Mouse (Mus musculus) intestine, embryonic 16.5 days (tissue): ENCODE measurements around the gene Lin9. TPM values are rescaled to one million over a fixed set of nuclear protein-coding genes. Genes with fewer than 3 reads are reported as not detected.
A peak's percentile ranks its signal among the peaks of the same experiment; 100 is the strongest.
"Not testable (repeated sequence)": the region's sequence is repeated elsewhere in the genome, so short reads cannot be mapped to it uniquely, and the experiment has no call there.

Source experiments
- ATAC-seq: fragments of 200-750 bp; cut with Nextera tagmentation; 2 replicates; pipeline ENCODE4 v1.8.0; 2017; ENCODE audit warnings: moderate TSS enrichment, moderate library complexity
- H3K27ac ChIP-seq: fragments of 300-500 bp; sonication (generic); 2 replicates; pipeline ENCODE4 v1.5.1; 2014; ENCODE audit warnings: mild to moderate bottlenecking, low read length
- H3K27me3 ChIP-seq: fragments of 300-500 bp; sonication (generic); replicated peaks from 2 replicates; pipeline ENCODE4 v1.6.1; 2014; ENCODE audit warnings: low read length, control low read depth, mixed read lengths; ENCODE audit not compliant: control insufficient read depth, insufficient read depth
- H3K36me3 ChIP-seq: fragments of 300-500 bp; sonication (generic); 2 replicates; pipeline ENCODE4 v1.6.1; 2014; ENCODE audit warnings: low read length, control low read depth; ENCODE audit not compliant: control insufficient read depth, insufficient read depth
- H3K4me1 ChIP-seq: fragments of 300-500 bp; sonication (generic); 2 replicates; pipeline ENCODE4 v1.6.1; 2014; ENCODE audit warnings: low read length, control low read depth, mixed read lengths; ENCODE audit not compliant: control insufficient read depth, insufficient read depth
- H3K4me2 ChIP-seq: fragments of 300-500 bp; sonication (generic); 2 replicates; pipeline ENCODE4 v1.6.1; 2014; ENCODE audit warnings: low read depth, low read length, control low read depth
- H3K4me3 ChIP-seq: fragments of 300-500 bp; sonication (generic); 2 replicates; pipeline ENCODE4 v1.5.1; 2014; ENCODE audit warnings: mild to moderate bottlenecking, low read length
- H3K9ac ChIP-seq: fragments of 300-500 bp; sonication (generic); 2 replicates; pipeline ENCODE4 v1.6.1; 2014; ENCODE audit warnings: low read depth, low read length
- H3K9me3 ChIP-seq: fragments of 300-500 bp; sonication (generic); 2 replicates; pipeline ENCODE4 v1.6.1; 2016; ENCODE audit warnings: low read length, control low read depth; ENCODE audit not compliant: control insufficient read depth
- WGBS: fragments of 180-500 bp; shearing (Covaris S2); extraction: QIAGEN DNeasy Blood & Tissue Kit; methylation state at CpG from one replicate; pipeline ENCODE4 v1.1.7; 2014; 5-methylcytosine and 5-hydroxymethylcytosine counted together
- polyA plus RNA-seq: library from polyadenylated mRNA; unstranded; fragments of >200 nt; fragmentation: Nextera tagmentation; extraction: Ambion mirVana; gene quantifications from 2 replicates; pipeline ENCODE4 v1.2.1, GENCODE M21; 2015

The Lin9 gene
- polyA plus RNA-seq, 1 experiment from 2014 or later: 13.1 TPM

DNA sequence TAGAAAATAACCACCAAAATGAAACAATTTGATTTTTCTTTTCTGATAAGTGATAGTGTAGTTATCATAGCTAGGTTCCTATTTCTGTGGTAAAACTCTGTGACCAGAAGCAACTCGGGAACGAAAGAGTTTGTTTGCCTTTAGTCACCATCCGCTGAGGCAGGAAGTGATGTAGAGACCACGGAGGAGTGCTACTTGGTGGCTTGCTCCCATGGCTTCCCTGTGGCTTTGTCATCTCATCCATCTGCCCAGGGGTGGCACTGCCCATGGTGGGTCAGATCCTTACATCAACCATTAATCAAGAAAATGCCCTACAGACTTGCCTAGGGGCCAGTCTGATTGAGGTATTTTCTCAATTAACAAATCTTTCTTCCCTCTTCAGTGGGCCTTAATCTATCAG, 18.6 kb upstream of the Lin9 start:
- no peak overlapping the region for H3K9ac ChIP-seq
- no peaks in the 10 kb centered on the region for H3K4me1 ChIP-seq
- H3K4me3 ChIP-seq: no peak overlapping the region
- H3K27me3 ChIP-seq: no peaks in the 10 kb centered on the region
- no peak overlapping the region for H3K27ac ChIP-seq
- H3K4me2 ChIP-seq: no peak overlapping the region
- H3K9me3 ChIP-seq: peaks cover 5% of the 10 kb centered on the region; the same call in 1 of the 2 replicates
- WGBS: 87% methylated on average over 4 of the region's 4 CpGs
- ATAC-seq: no peak
- H3K36me3 ChIP-seq: no peaks in the 10 kb centered on the region

DNA sequence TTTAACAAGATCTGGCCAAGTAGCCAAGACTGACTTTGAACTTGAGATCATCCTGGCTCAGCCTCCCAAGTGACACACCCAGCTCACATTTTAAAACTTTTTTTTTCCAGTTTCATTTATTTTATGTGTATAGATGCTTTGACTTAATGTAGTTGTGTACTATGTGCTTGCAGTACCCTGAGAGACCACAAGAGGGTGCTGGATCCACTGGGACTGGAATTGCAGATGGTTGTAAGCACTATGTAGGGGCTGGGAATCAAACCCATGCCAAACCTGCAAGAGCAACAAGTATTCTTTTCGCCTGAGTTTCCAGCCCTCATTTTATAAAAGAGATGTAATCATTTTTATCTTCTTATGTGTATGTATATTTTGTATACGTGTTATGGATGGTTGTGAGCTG, 17.0 kb upstream of the Lin9 start:
- 93% methylated on average over 2 of the region's 2 CpGs for WGBS
- H3K4me2 ChIP-seq: no peak overlapping the region
- H3K9me3 ChIP-seq: peaks cover 5% of the 10 kb centered on the region; the same call in 1 of the 2 replicates
- H3K4me1 ChIP-seq: no peaks in the 10 kb centered on the region
- H3K9ac ChIP-seq: no peak overlapping the region
- H3K36me3 ChIP-seq: no peaks in the 10 kb centered on the region
- H3K27me3 ChIP-seq: no peaks in the 10 kb centered on the region
- H3K27ac ChIP-seq: no peak overlapping the region
- H3K4me3 ChIP-seq: no peak overlapping the region
- no peak for ATAC-seq

DNA sequence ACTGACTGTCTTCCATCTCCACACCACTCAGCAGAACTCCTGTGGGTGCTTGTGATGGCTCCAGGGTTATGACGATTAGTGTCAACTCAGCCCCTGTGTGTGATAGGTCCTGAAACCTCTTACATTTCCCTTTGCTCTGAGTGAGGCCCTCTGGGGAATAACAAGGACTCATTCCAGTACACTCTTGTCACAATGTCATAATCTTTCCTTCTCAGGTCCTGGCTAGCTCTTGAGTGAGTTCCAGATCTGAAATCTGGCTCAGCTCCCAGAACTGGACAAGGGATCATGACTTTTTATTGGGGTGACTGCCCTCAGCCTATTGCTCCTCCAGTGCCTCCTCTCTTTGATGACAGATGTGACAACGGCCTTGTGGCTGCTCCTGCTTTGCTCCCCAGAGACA, 14.8 kb upstream of the Lin9 start:
- peaks cover 5% of the 10 kb centered on the region; the same call in 1 of the 2 replicates for H3K9me3 ChIP-seq
- no peak overlapping the region for H3K9ac ChIP-seq
- H3K27ac ChIP-seq: no peak overlapping the region
- no peaks in the 10 kb centered on the region for H3K36me3 ChIP-seq
- H3K4me2 ChIP-seq: no peak overlapping the region
- no peaks in the 10 kb centered on the region for H3K4me1 ChIP-seq
- H3K27me3 ChIP-seq: no peaks in the 10 kb centered on the region
- no peak overlapping the region for H3K4me3 ChIP-seq
- WGBS: 76% methylated on average over 2 of the region's 2 CpGs
- no peak for ATAC-seq

DNA sequence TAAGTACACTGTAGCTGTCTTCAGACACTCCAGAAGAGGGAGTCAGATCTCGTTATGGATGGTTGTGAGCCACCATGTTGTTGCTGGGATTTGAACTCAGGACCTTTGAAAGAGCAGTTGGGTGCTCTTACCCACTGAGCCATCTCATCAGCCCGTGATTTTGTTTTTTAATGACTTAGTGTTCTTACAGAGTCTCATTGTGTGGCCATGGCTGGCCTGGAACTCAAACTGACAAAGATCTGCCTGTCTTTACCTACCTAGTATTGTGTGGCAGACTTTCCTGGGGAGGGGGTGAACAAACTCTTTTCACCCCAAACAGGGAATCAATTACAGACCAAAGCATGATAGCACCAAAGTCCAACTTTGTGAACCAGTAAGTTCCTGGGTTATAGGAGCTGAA, 3.2 kb upstream of the Lin9 start:
- H3K27ac ChIP-seq, H3K4me3 ChIP-seq, H3K27me3 ChIP-seq, H3K9ac ChIP-seq, H3K4me2 ChIP-seq, ATAC-seq, H3K36me3 ChIP-seq, H3K9me3 ChIP-seq: not testable (repeated sequence)
- 90% methylated on average over 2 of the region's 2 CpGs for whole genome bisulfite sequencing
- peaks cover 15% of the 10 kb centered on the region for H3K4me1 ChIP-seq

DNA sequence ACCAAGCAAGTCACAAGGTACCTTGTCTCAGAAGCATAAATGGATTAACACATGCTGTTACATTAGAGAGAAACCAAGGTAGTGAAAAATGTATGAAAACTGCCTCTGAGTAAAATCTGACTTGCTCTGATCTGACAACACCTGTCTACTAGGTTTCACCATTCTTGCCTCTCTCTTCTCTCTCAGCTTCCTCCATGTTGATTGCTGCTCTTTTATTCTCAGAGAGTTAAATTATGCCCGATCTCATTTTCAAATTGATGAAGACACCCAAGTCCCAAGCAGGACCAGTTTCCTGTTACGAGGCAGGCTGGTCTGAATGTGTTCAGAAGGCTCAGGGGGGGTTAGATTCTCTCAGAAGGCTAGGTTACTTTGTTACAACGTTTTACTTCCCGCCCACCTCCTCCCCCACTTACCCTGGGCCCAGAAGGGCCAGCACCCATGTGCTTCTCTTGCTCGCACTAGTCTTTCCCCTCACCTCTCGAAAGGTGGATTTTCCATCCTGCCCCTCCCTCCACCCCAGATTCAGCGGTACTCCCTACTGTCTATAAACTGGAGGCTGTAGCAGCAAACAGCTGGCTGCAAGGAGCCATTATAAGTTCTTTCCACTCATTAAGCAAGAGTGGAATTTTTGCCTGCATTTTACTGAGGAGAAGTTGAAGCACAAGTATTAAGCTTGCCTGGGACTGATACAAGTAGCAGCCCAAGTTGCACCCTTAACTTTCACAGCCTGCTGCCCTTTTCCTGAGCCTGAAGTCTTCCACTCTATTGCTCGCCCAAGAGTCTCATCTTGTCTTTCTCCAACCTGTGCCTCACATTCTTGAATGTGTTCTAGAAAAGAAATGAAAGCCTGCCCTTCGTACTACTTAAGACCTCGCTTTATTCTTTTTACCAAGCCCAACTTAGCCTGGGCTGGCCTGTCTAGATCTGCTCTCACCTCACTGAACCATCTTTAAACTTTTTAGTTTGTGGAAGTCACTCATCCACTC, 1.2 kb upstream of the Lin9 start:
- 0 out of 2 replicates have a peak, but pooled peaks cover 2% of the 10 kb centered on the region for H3K36me3 ChIP-seq
- H3K4me2 ChIP-seq: peak overlapping the region; percentile 85
- WGBS: 57% methylated on average over 10 of the region's 10 CpGs
- peak overlapping the region; percentile 99; the same call in 1 of the 2 replicates for H3K9ac ChIP-seq
- ATAC-seq: no peak
- no peak overlapping the region for H3K27ac ChIP-seq
- H3K27me3 ChIP-seq: no peaks in the 10 kb centered on the region
- H3K4me1 ChIP-seq: peaks cover 18% of the 10 kb centered on the region
- no peaks in the 10 kb centered on the region for H3K9me3 ChIP-seq
- H3K4me3 ChIP-seq: peak overlapping the region; percentile 97

DNA sequence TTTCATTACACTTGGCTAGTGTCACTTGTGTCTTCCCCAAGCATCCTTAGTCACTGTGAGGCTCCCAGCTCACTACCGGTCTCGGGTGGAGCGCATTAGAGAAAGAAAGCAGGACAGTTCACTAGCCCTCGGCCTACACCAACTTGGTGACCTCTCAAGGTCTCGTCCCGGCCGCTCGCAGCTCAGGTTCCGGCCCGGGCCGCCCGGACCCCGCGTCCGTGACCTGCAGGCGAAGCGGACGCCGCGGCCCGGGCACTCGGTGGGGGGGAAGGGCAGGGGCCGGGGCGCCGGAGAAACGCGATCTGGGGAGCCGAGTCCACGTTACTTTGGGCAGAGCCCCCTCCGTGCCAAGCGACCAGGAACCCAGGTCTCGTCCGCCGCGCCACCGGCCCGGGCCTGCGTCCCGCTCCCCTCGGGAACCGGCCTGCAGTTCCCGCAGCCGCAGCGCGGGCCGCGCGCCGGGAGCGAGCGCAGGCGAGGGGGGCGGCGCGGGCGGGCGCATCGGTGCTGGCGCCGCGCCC, 285 bp upstream of the Lin9 start:
- WGBS: under 1% methylated on average over 57 of the region's 61 CpGs
- Histone ChIP-seq H3K27ac (peak overlapping the region; percentile 94), H3K4me3 (peak overlapping the region; percentile 97), H3K36me3 (0 out of 2 replicates have a peak, but pooled peaks cover 2% of the 10 kb centered on the region), H3K27me3 (no peaks in the 10 kb centered on the region), H3K4me1 (peaks cover 18% of the 10 kb centered on the region), H3K9ac (peak overlapping the region; percentile 99), H3K9me3 (no peaks in the 10 kb centered on the region), H3K4me2 (peak overlapping the region; percentile 85)
- ATAC-seq: peak; percentile 50

DNA sequence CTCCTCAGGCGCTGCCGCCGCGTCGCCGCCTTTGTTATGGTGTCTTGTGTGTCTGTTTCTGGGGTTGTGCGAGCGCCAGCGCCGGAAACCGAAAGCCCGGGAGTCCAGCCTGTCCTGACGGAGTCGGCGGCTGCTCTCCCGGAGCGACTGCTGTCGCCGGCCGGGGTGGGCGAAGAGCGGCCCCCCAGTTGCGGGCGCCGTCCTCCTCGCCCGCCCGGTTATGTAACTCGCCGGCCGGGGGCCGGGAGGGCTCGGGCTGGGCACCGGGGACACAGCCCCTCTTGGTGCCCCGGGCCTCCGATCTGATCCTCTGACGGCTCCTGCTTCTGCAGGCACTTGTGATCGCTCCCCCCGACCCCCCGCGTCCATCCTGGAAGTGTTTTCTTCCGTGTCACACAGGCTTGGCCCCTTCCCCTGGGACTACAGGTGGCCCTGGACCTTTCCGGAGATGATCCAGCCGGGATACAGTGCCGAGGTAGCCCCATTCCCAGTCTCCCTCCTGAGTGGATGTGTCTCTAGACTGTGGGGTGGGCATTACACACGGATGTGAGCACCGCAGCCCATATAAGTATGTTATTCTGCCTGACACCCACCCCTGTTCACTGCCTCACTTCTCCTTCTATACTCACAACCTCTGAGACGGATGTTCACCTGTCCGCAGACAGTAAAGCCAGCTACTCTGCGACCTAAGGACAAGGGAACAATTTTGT, 723 bp downstream of the Lin9 start:
- peak overlapping the region; percentile 97 for H3K4me3 ChIP-seq
- 2% methylated on average over 50 of the region's 50 CpGs for WGBS
- 0 out of 2 replicates have a peak, but pooled peaks cover 2% of the 10 kb centered on the region for H3K36me3 ChIP-seq

DNA sequence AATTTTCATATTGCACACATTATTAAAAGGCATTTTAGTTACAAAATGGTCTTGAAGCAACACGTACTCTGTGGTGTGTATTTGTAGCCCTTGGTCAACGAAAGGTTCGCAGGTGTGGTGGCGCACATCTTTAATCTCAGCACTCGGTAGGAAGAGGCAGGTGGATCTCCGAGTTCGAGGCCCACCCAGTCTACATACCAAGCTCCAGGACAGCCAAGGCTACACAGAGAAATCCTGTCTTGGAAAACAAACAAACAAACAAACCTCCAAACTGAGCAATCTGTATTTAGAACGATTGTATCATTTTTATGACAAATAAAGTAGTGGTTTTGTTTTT, 1.2 kb downstream of the Lin9 start:
- Histone ChIP-seq H3K4me2 (peak overlapping the region; percentile 85), H3K9me3 (no peaks in the 10 kb centered on the region), H3K4me3 (peak overlapping the region; percentile 97), H3K4me1 (peaks cover 18% of the 10 kb centered on the region), H3K27me3 (no peaks in the 10 kb centered on the region), H3K27ac (peak overlapping the region; percentile 94), H3K36me3 (0 out of 2 replicates have a peak, but pooled peaks cover 2% of the 10 kb centered on the region), H3K9ac (peak overlapping the region; percentile 99)
- no peak for ATAC-seq
- 71% methylated on average over 8 of the region's 8 CpGs for WGBS

More for the DNA sequence above, 723 bp downstream of the Lin9 start:
- H3K9me3 ChIP-seq: no peaks in the 10 kb centered on the region
- peaks cover 18% of the 10 kb centered on the region for H3K4me1 ChIP-seq
- peak overlapping the region; percentile 85 for H3K4me2 ChIP-seq
- peak overlapping the region; percentile 94 for H3K27ac ChIP-seq
- H3K27me3 ChIP-seq: no peaks in the 10 kb centered on the region
- peak; percentile 77 for ATAC-seq
- H3K9ac ChIP-seq: peak overlapping the region; percentile 99

DNA sequence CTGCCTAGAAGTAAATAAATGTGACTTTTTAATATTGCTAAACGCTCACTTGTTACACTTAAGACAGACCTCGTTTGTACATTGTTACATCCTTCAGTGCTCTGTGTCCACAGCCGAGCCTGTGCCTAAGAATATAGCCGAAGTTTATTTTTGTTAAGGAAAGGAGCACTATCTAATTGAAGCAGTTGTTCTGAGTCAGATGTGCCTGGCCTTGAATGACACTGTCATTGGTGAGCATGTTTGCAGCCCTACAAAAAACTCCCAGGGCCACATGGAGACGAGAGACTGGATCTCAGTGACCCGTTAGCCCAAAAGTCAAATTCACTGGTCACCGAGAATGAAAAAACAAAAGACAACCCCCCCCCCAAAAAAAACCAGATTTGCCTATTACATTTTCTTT, 50.3 kb downstream of the Lin9 start:
- Histone ChIP-seq H3K36me3 (peaks cover 7% of the 10 kb centered on the region; the same call in 1 of the 2 replicates), H3K4me3 (no peak overlapping the region), H3K27me3 (peaks cover 1% of the 10 kb centered on the region), H3K4me1 (no peaks in the 10 kb centered on the region), H3K9ac (no peak overlapping the region), H3K9me3 (no peaks in the 10 kb centered on the region), H3K4me2 (no peak overlapping the region), H3K27ac (no peak overlapping the region)
- ATAC-seq: no peak
- WGBS: 84% methylated on average over 7 of the region's 7 CpGs
